Mouse (Mus musculus) activated CD4-positive, CD25-positive, alpha-beta regulatory T cell, adult 9 weeks (primary cell): Measurements from ENCODE around the gene Srpx. TPM values are rescaled to one million over a fixed set of nuclear protein-coding genes. Genes with fewer than 3 reads are reported as not detected.

Experiments used
- polyA plus RNA-seq: library from polyadenylated mRNA; unstranded; fragments of 100-300 nt; shearing (Covaris generic); gene quantifications from one replicate; pipeline ENCODE4 v1.2.1, GENCODE M21; 2017

Srpx gene
- polyA plus RNA-seq = not detected

DNA sequence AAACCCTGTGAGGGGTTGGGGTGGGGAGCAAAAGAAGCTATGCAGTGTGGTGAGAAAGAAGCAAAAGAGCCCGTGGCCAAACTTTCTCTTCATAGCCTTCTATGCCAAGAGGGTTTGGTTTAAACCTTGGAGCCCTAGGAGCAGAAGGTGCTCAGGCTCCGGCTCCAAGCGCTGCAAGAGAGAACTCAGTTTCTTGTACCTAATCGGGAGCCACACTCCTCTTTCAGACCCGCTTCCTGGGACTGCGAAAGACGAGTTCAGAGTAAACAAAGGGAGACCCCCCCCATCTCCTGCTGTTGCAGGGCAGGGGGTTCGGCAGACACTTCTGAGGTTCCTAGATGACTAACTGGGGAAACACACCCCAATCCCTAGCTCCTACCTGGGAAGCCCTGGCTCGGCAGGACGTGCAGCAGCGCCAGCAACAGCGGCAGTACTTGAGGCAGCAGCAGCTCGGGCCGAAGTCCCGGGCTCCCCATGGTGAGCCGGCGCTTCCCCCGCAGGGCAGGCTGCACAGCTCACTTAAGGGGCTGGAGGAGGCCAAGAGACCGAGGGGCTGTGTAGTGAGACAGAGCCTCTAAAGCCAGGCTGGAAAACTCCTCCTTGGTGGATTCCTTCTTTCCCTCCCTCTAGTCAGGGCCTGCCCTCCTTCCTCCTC lies at the start of gene Srpx:
Srpx (minus strand) TSS at position 645 of the 655 bp plus-strand sequence.

Other genes starting within 250 kb of the Srpx start
- gene Sytl5, start 232.1 kb downstream of the Srpx start, polyA plus RNA-seq = not detected
- 5.2 TPM for gene Rpgr, start 99.2 kb upstream of the Srpx start, polyA plus RNA-seq
- gene Otc, start 134.6 kb upstream of the Srpx start, polyA plus RNA-seq = not detected